Mouse (Mus musculus): ENCODE measurements around the gene Gm13889. TPM values are rescaled to one million over a fixed set of nuclear protein-coding genes. Genes with fewer than 3 reads are reported as not detected.

Gm13889 gene
- total RNA-seq, 2 experiments from 2014 or later = not detected

DNA sequence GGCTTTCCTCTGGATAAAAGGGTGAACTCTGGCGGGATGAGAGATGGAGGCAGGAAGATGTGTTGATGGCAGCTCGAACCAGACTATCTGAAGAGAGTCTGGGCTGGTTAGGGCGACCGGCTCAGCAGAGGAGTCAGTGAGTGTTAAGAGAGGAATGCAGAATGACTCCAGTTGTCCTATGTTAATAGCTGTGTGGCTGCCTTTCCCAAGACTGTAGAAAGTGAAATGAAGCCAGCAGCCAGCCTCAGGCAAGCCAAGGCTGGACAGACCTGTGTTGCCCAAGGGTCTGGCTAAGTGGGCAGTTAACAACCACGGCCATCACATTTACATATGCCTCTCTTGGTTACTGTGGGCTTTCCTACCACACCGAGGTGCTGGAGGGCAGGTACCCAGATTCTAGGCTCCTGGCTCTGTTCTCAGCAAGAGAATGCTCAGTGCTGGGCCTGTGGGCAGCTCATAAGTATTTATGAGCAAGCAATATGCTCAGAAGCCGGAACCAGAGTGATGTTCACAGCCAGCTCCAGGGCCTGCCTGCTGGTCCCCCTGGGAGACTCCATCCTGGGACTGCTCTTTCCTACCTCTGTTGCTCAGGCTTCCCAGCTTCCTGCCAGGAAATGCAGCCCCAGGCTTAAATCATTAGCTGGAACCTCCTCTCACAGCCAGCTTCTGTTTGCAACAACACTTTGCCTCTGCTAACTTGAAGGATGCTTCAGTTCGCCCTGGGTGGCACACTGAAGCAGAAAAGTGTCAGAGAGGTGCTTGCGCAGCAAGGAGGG is 49.3 kb downstream of the Gm13889 start:
- ATAC-seq (replicated peaks; ENCODE audit: low FRiP score, low TSS enrichment, poor library complexity, severe bottlenecking) = no peak

DNA sequence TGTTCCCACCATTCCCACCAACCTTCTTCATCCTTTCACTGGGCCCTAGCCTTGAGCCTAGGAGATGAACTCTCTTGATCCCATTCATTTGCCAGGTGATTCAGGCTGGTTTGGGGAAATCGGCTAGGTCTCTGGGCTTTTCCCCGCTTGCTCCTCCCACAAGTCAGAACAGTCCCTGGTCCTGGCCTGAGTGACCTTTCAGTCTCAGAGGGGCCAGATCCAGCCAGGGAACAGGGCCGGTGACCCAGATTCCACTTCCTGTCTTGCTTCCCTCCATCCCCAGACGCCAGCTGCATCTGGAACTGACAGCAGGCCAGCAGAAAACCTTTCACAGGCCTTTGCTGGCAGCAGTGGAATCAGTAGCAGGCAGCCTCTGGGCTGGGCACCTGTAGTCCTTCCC is 50.7 kb downstream of the Gm13889 start:
- no peak for ATAC-seq (replicated peaks; ENCODE audit: low FRiP score, low TSS enrichment, poor library complexity, severe bottlenecking)

Other genes starting within 250 kb of the Gm13889 start
- 49.9 and 50.8 TPM in 2 replicates for gene Ext2, start 134.6 kb downstream of the Gm13889 start, total RNA-seq (2014; fragmentation: Nextera tagmentation)
- gene Ext2, start 134.6 kb downstream of the Gm13889 start, total RNA-seq (2017) = 28.5 and 42.0 TPM in 2 replicates
- gene Accs, start 107.3 kb downstream of the Gm13889 start, total RNA-seq (2014; fragmentation: Nextera tagmentation) = 2.6 and 3.0 TPM in 2 replicates
- gene Accs, start 107.3 kb downstream of the Gm13889 start, total RNA-seq (2017) = 4.8 and 5.3 TPM in 2 replicates
- gene Accsl, start 88.0 kb downstream of the Gm13889 start, total RNA-seq (2014; fragmentation: Nextera tagmentation) = not detected in 2 replicates
- not detected in 2 replicates for gene Accsl, start 88.0 kb downstream of the Gm13889 start, total RNA-seq (2017)
- not detected in 2 replicates for gene Gm27027, start 39.2 kb upstream of the Gm13889 start, total RNA-seq (2014; fragmentation: Nextera tagmentation)
- not detected in 2 replicates for gene Gm27027, start 39.2 kb upstream of the Gm13889 start, total RNA-seq (2017)
- gene Alkbh3, start 53.6 kb upstream of the Gm13889 start, total RNA-seq (2014; fragmentation: Nextera tagmentation) = 86.0 and 122 TPM in 2 replicates
- 31.9 and 36.9 TPM in 2 replicates for gene Alkbh3, start 53.6 kb upstream of the Gm13889 start, total RNA-seq (2017)
- gene Hsd17b12, start 200.8 kb upstream of the Gm13889 start, total RNA-seq (2014; fragmentation: Nextera tagmentation) = 35.1 and 46.4 TPM in 2 replicates
- gene Hsd17b12, start 200.8 kb upstream of the Gm13889 start, total RNA-seq (2017) = 91.7 and 103 TPM in 2 replicates